Mouse (Mus musculus) testis, adult 2 months (tissue): ENCODE results near the gene Rpsa. TPM values are rescaled to one million over a fixed set of nuclear protein-coding genes. Genes with fewer than 3 reads are reported as not detected.

Source experiments
- H3K27ac ChIP-seq: fragments of 200-500 bp; 2 replicates; pipeline ENCODE4 v1.5.1; 2012; ENCODE audit warnings: low read depth, low read length; ENCODE audit not compliant: control insufficient read depth, insufficient read depth
- H3K27me3 ChIP-seq: fragments of 200-500 bp; 2 replicates; pipeline ENCODE4 v1.6.1; 2012; ENCODE audit warnings: mild to moderate bottlenecking, low read length, moderate library complexity; ENCODE audit not compliant: control insufficient read depth, insufficient read depth
- H3K36me3 ChIP-seq: fragments of 200-500 bp; 2 replicates; pipeline ENCODE4 v1.6.1; 2012; ENCODE audit warnings: mild to moderate bottlenecking, low read length; ENCODE audit not compliant: control insufficient read depth, insufficient read depth
- H3K4me1 ChIP-seq: fragments of 200-500 bp; 2 replicates; pipeline ENCODE4 v1.6.1; 2012; ENCODE audit warnings: low read length; ENCODE audit not compliant: control insufficient read depth, insufficient read depth
- H3K4me3 ChIP-seq: fragments of 200-500 bp; 2 replicates; pipeline ENCODE4 v1.5.1; 2012; ENCODE audit warnings: low read depth, mild to moderate bottlenecking, low read length, moderate library complexity, mixed read lengths; ENCODE audit not compliant: control insufficient read depth
- CTCF ChIP-seq: fragments of 200-500 bp; IDR thresholded peaks from 2 replicates; pipeline ENCODE4 v1.5.1; 2012; ENCODE audit warnings: low read depth, mild to moderate bottlenecking, inconsistent platforms, low read length, moderate library complexity; ENCODE audit not compliant: control insufficient read depth, insufficient read depth, insufficient replicate concordance
- POLR2A ChIP-seq: fragments of 200-500 bp; IDR thresholded peaks from 2 replicates; pipeline ENCODE4 v1.6.1; 2012; ENCODE audit warnings: low read depth, mild to moderate bottlenecking, inconsistent platforms, low read length, moderate library complexity; ENCODE audit not compliant: control insufficient read depth
- polyA plus RNA-seq: library from polyadenylated mRNA; depleted of rRNA; stranded (reverse); fragments of >200 nt; gene quantifications from 2 replicates; pipeline ENCODE4 v1.2.3, GENCODE M21; 2012

Gene Rpsa
- polyA plus RNA-seq, 1 experiment: 318 TPM

DNA sequence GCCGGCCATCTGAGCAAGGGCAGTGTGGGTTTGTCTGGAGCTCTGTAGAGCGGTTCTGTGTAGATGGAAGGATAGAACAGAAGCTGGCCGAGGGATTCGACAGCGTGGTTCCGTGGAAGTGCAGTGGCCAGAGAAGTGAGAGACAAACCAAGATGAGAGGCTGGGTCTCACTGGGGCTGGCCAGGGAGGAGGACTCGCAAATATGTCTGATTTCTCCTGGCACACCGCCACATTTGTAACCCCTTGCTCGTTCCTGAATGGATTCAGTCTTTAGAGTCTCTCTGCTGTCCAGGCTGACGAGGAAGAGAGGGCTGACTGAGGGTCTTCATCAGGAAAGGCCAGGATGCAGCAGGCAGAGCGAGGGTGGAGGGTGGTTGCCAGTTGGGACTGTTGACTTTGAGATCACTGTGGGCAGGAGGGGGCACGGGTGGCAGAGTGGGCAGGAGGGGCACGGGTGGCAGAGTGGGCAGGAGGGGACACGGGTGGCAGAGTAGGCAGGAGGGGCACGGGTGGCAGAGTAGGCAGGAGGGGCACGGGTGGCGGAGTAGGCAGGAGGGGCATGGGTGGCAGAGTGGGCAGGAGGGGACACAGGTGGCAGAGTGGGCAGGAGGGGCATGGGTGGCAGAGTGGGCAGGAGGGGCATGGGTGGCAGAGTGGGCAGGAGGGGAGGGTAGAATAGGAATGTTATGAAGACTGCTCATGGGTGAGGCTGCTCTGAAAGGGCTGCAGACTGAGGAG is 13.3 kb upstream of the Rpsa start:
- no peak overlapping the region for H3K27ac ChIP-seq
- no peak overlapping the region for H3K4me3 ChIP-seq
- H3K27me3 ChIP-seq: no peaks in the 10 kb centered on the region
- H3K36me3 ChIP-seq: peaks cover 2% of the 10 kb centered on the region; the same call in 1 of the 2 replicates
- H3K4me1 ChIP-seq: peaks cover 13% of the 10 kb centered on the region; the same call in 1 of the 2 replicates
- no peak for TF ChIP-seq POLR2A

DNA sequence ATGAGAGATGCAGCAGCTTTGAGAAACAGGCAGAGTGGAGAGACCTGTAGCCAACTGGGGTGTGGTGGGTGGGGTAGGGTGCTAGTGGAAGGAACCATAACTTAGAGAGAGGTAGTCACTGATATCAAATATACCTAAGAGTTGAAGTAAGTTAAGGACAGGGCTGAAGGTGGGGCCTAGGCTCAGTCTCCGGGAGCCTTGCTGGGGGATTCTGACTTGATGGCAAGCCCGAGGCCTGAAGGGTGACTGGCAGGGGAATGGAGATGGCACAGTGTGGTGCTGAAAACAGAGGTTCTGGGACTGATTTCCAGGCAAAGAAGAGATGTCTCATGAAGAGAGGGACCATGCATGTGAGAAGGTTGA is 12.7 kb upstream of the Rpsa start:
- no peak overlapping the region for H3K4me3 ChIP-seq
- H3K27ac ChIP-seq: no peak overlapping the region
- TF ChIP-seq CTCF: no peak
- TF ChIP-seq POLR2A: no peak
- peaks cover 13% of the 10 kb centered on the region; the same call in 1 of the 2 replicates for H3K4me1 ChIP-seq
- peaks cover 2% of the 10 kb centered on the region; the same call in 1 of the 2 replicates for H3K36me3 ChIP-seq
- no peaks in the 10 kb centered on the region for H3K27me3 ChIP-seq

DNA sequence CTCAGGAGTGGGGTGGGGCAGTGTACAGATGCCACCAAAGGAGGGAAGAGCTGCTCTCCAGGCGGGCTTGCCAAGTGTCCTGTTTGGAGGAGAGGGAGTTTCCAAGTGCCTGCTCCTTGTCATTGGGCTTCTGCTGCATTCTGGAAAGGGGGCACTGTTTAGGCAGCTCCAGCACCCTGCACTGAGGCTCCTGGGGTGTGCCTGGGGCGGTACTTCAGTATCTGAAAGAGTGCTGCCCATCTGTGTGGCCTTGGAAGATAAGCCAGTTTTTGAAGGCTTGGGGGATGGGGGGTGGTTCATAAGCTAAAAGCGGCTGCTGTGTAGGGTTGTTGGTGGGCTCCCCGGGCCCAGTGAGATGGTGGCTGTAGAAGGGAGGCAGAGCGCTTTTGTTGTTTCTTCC is 11.9 kb upstream of the Rpsa start:
- TF ChIP-seq POLR2A (no peak), CTCF (no peak)
- Histone ChIP-seq H3K27me3 (no peaks in the 10 kb centered on the region), H3K4me3 (no peak overlapping the region), H3K27ac (no peak overlapping the region), H3K36me3 (peaks cover 2% of the 10 kb centered on the region; the same call in 1 of the 2 replicates), H3K4me1 (peaks cover 13% of the 10 kb centered on the region; the same call in 1 of the 2 replicates)

DNA sequence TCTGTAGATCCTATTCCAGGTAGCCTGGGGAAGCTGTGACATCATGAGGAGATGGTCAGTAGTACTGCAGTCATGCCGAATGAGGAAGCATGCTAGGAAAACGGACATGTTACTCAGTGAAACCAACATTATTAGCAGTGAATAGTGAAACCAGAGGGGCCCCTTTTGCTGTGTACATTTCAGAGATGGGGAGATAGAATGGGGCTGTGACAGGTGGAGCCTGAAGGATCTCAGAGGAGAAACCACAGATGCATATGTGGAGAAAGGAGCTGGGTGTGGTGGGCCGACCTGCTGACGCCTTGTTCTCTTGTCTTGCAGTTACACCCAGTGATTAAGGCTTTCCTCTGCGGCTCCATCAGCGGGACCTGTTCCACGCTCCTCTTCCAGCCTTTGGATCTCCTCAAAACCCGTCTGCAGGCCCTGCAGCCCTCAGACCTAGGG is 11.3 kb upstream of the Rpsa start:
- H3K27me3 ChIP-seq: no peaks in the 10 kb centered on the region
- no peak overlapping the region for H3K27ac ChIP-seq
- peaks cover 13% of the 10 kb centered on the region; the same call in 1 of the 2 replicates for H3K4me1 ChIP-seq
- peaks cover 2% of the 10 kb centered on the region; the same call in 1 of the 2 replicates for H3K36me3 ChIP-seq
- no peak overlapping the region for H3K4me3 ChIP-seq
- no peak for TF ChIP-seq POLR2A
- TF ChIP-seq CTCF: no peak

DNA sequence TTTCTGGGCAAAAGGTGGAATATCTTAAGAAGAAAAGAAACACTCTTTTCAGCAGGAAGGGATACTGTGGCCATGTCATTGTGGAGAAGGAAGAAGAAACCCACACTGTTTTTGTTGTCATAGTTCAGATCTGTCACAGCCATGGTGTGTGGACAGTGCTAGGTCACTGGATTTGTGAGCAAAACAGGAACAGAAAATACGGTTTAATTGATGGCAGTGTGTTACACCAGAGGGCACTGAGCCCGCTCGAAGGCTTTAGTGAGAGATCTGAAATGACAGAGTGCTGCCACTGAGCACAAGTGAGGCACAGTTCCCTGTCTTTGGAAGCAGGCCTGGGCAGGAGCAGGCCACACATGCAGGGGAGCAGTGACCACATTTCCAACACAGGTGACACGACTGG is 9.3 kb upstream of the Rpsa start:
- TF ChIP-seq POLR2A: no peak
- no peak for TF ChIP-seq CTCF
- H3K4me3 ChIP-seq: no peak overlapping the region
- no peaks in the 10 kb centered on the region for H3K27me3 ChIP-seq
- H3K27ac ChIP-seq: no peak overlapping the region
- peaks cover 2% of the 10 kb centered on the region; the same call in 1 of the 2 replicates for H3K36me3 ChIP-seq
- peaks cover 10% of the 10 kb centered on the region; the same call in 1 of the 2 replicates for H3K4me1 ChIP-seq

DNA sequence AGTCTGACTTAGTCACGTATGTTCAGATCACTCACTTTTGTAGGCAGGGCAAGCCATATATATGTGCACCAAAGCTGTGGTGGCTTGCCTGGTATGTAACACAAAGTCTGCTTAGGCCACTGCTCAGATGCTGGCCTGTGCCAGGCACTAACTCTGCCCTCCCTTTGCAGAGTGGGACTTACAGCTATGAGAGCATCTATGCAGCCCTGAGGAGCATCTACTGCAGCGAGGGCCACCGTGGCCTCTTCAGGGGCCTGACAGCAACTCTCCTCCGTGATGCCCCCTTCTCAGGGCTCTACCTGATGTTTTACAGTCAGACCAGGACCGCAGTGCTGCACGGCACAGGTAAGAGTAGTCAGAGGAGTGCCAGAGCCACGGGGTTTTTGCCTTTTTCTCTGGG is 7.0 kb upstream of the Rpsa start:
- peaks cover 2% of the 10 kb centered on the region; the same call in 1 of the 2 replicates for H3K36me3 ChIP-seq
- no peak overlapping the region for H3K4me3 ChIP-seq
- H3K27me3 ChIP-seq: no peaks in the 10 kb centered on the region
- no peak overlapping the region for H3K27ac ChIP-seq
- TF ChIP-seq CTCF (no peak), POLR2A (no peak)
- H3K4me1 ChIP-seq: peaks cover 2% of the 10 kb centered on the region; the same call in 1 of the 2 replicates

DNA sequence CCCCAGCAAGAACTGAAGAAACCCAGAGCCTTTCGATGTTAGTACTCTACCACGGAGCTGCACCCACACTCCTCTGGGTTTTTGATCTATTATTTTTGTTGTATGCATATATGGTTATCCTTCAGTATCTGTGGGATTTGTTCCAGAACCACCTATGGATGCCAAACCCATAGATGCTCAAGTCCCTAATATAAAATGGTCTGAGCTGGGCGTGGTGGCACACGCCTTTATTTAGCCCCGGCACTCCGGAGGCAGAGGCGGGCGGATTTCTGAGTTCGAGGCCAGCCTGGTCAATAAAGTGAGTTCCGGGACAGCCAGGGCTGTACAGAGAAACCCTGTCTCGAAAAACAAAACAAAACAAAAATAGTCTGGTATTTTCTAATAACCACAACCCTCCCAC is 621 bp upstream of the Rpsa start:
- peak overlapping the region; percentile 89 for H3K27ac ChIP-seq
- TF ChIP-seq CTCF (no peak), POLR2A (no peak)
- peaks cover 3% of the 10 kb centered on the region for H3K4me1 ChIP-seq
- H3K36me3 ChIP-seq: no peaks in the 10 kb centered on the region
- H3K4me3 ChIP-seq: peak overlapping the region; percentile 90
- no peaks in the 10 kb centered on the region for H3K27me3 ChIP-seq

DNA sequence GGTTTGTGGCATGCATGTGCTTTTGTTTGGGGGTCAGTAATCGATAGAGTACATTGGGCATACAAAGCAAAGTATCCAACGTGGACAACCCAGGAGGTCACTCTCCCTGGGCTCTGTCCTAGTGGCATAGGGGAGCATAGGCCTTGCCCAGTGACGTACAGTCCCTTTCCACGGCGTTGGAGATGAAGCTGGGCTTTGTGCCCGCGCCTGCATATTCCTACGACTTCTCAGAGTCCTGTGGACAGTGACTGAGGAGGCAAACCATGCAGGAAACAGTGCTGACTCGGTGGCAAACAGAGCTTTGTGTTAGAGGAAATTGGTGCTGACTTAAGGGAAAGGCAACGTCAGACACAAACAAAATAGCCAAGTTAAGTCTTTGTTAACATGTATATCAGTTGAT is 1.8 kb downstream of the Rpsa start:
- Histone ChIP-seq H3K27ac (no peak overlapping the region), H3K27me3 (no peaks in the 10 kb centered on the region), H3K4me3 (no peak overlapping the region), H3K4me1 (peaks cover 5% of the 10 kb centered on the region), H3K36me3 (no peaks in the 10 kb centered on the region)
- TF ChIP-seq POLR2A (no peak), CTCF (no peak)
